Mouse (Mus musculus) heart, embryonic 14.5 days (tissue): ENCODE data around the gene Sh3bp4. TPM values are rescaled to one million over a fixed set of nuclear protein-coding genes. Genes with fewer than 3 reads are reported as not detected.

Experiments used
- ATAC-seq: fragments of 200-750 bp; cut with Nextera tagmentation; 2 replicates; pipeline ENCODE4 v1.8.0; 2017; ENCODE audit warnings: low read depth, moderate TSS enrichment; ENCODE audit not compliant: insufficient number of reproducible peaks, insufficient read depth, low FRiP score
- H3K27ac ChIP-seq, 2 experiments: fragments of 200-500 bp in 1 of 2; fragments of 300-500 bp in 1 of 2; sonication (generic) in 1 of 2; replicated peaks in 1 of 2; 2 replicates each; pipeline ENCODE4 v1.5.1; 2012 to 2014; ENCODE audit warnings: low read depth in 2 of 2, low read length in 2 of 2, control low read depth in 1 of 2, mild to moderate bottlenecking in 1 of 2, mixed read lengths in 1 of 2; ENCODE audit not compliant: control insufficient read depth in 1 of 2, insufficient read depth in 1 of 2
- H3K27me3 ChIP-seq: fragments of 300-500 bp; sonication (generic); 2 replicates; pipeline ENCODE4 v1.6.1; 2014; ENCODE audit warnings: mild to moderate bottlenecking, low read length, control low read depth; ENCODE audit not compliant: control insufficient read depth, insufficient read depth
- H3K36me3 ChIP-seq: fragments of 300-500 bp; sonication (generic); 2 replicates; pipeline ENCODE4 v1.6.1; 2014; ENCODE audit warnings: mild to moderate bottlenecking, control low read depth, low read length, mixed read lengths; ENCODE audit not compliant: control insufficient read depth, insufficient read depth
- H3K4me1 ChIP-seq, 2 experiments: fragments of 200-500 bp in 1 of 2; fragments of 300-500 bp in 1 of 2; sonication (generic) in 1 of 2; 2 replicates each; pipeline ENCODE4 v1.6.1; 2012 to 2014; ENCODE audit warnings: low read length in 2 of 2, control low read depth in 1 of 2, mixed read lengths in 1 of 2; ENCODE audit not compliant: control insufficient read depth in 2 of 2, insufficient read depth in 2 of 2
- H3K4me2 ChIP-seq: fragments of 300-500 bp; sonication (generic); 2 replicates; pipeline ENCODE4 v1.6.1; 2014; ENCODE audit warnings: mild to moderate bottlenecking, low read length
- H3K4me3 ChIP-seq, 2 experiments: fragments of 200-500 bp in 1 of 2; fragments of 300-500 bp in 1 of 2; sonication (generic) in 1 of 2; 2 replicates each; pipeline ENCODE4 v1.5.1; 2012 to 2014; ENCODE audit warnings: low read length in 2 of 2, mild to moderate bottlenecking in 2 of 2, control low read depth in 1 of 2, low read depth in 1 of 2, moderate library complexity in 1 of 2; ENCODE audit not compliant: control insufficient read depth in 1 of 2, insufficient read depth in 1 of 2
- H3K9ac ChIP-seq: fragments of 300-500 bp; sonication (generic); 2 replicates; pipeline ENCODE4 v1.6.1; 2014; ENCODE audit warnings: mild to moderate bottlenecking, low read length
- H3K9me3 ChIP-seq: fragments of 300-500 bp; sonication (generic); 2 replicates; pipeline ENCODE4 v1.6.1; 2016; ENCODE audit warnings: low read length, control low read depth; ENCODE audit not compliant: control insufficient read depth
- WGBS: fragments of 180-500 bp; shearing (Covaris S2); extraction: QIAGEN DNeasy Blood & Tissue Kit; methylation state at CpG from one replicate; pipeline ENCODE4 v1.1.7; 2014; 5-methylcytosine and 5-hydroxymethylcytosine counted together
- polyA plus RNA-seq: library from polyadenylated mRNA; unstranded; fragments of >200 nt; fragmentation: Nextera tagmentation; extraction: Ambion mirVana; gene quantifications from 2 replicates; pipeline ENCODE4 v1.2.1, GENCODE M21; 2014

Gene Sh3bp4
- polyA plus RNA-seq, 1 experiment from 2014 or later = 17.2 TPM

DNA sequence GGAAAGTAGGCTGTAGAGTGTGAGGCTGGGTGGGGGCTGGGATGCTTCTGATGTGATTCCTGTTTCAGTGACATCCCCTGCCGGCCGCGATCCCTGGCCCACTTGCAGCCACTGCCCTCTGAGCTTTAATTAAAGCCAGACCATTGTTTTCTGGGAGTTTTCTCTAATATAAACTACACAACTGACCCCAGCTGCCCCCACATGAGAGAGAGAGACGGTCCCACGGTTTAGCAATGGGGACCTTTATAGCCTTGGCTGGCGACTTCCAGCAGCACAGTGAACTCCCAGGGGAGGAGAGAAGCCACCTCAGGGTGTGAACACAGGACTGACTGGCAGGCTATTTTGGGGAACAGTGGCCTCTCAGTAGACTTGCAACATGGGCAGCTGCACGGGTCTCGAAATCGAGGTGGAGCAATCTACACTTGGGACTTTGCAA lies 96.6 kb downstream of the Sh3bp4 start:
- peaks cover 14 to 20% of the 10 kb centered on the region in 2 experiments for H3K4me1 ChIP-seq
- 21% methylated on average over 9 of the region's 9 CpGs for WGBS
- no peaks in the 10 kb centered on the region for H3K36me3 ChIP-seq
- no peak overlapping the region for H3K4me3 ChIP-seq
- no peaks in the 10 kb centered on the region for H3K27me3 ChIP-seq
- peak overlapping the region in 1 of 2 experiments; percentile 34; a peak in 1 of 4 replicates for H3K27ac ChIP-seq
- peak overlapping the region; percentile 14; the same call in 1 of the 2 replicates for H3K9ac ChIP-seq
- no peaks in the 10 kb centered on the region for H3K9me3 ChIP-seq
- peak overlapping the region; percentile 28; the same call in 1 of the 2 replicates for H3K4me2 ChIP-seq
- 0 out of 2 replicates have a peak, but pooled peaks have one; percentile 9 for ATAC-seq

DNA sequence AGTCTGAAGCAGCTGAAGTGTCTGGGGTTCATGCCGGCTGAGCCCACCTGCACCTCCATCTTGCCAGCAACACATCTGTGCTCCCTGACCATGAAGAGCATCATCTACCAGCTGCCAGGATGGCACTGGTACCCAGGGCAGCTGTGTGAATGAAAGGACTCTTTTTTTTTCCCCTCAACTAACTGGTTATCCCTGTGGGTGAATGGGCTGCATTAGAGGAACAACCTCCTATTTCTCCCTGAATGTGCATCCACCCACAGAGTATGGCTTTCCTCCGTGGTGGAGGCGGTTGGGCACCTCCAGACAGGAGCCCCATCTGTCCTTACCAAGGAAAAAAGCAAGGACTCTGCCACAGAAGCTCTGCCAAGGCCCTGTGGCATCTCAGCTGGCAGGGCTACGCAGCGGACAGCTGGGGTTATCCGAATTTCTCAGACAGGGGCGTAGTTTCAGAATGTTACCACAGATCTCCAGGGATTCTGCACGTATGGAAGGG lies 101.1 kb downstream of the Sh3bp4 start:
- no peak overlapping the region for H3K27ac ChIP-seq
- no peak overlapping the region for H3K9ac ChIP-seq
- no peak overlapping the region for H3K4me2 ChIP-seq
- no peak overlapping the region for H3K4me3 ChIP-seq
- no peak for ATAC-seq
- H3K9me3 ChIP-seq = no peaks in the 10 kb centered on the region
- WGBS = 90% methylated on average over 8 of the region's 8 CpGs
- H3K4me1 ChIP-seq = peaks cover 11 to 18% of the 10 kb centered on the region in 2 experiments
- no peaks in the 10 kb centered on the region for H3K36me3 ChIP-seq
- no peaks in the 10 kb centered on the region for H3K27me3 ChIP-seq

DNA sequence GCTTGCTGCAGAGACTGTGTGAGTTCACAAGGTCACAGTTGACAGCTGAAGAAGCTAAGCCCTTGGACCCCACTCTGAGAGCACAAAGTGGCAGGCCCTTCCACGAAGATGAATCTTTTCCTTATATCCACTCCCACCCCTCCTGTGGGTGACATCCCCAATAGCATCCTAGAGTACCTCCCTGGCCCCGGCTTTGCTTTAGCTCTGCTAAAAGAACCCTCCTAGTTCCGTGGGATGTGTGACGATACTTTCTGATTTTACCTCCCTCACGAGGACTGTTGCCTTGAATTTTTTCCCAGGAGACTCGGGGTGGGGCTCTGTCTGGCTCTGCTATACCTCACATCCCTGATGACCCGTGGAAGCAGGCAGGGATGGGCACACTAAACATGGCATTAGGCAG lies 104.4 kb downstream of the Sh3bp4 start:
- Histone ChIP-seq H3K27ac (no peak overlapping the region), H3K36me3 (no peaks in the 10 kb centered on the region)
- no peak for ATAC-seq

DNA sequence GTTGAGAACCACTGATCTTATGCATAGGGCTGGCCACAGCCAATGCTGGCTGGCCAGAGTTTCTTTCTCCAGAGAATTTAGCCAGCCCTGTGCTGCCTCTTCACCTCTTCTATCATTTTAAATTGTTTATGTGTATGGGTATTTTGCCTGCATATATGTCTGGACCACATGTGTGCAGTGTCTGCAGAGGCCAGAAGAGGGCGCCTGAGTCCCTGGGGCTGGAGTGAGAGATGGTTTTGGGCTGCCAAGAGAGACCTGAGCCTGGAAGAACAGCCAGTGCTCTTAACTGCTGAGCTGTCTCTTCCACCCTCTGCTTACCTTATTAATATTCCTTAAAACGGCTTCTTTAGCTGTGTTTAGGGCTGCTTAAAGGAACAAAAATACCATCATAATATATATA lies 105.1 kb downstream of the Sh3bp4 start:
- WGBS = 68% methylated on average over 2 of the region's 2 CpGs
- H3K4me3 ChIP-seq = no peak overlapping the region
- no peaks in the 10 kb centered on the region for H3K27me3 ChIP-seq
- no peaks in the 10 kb centered on the region for H3K9me3 ChIP-seq
- H3K4me1 ChIP-seq = peaks cover 0 to 5% of the 10 kb centered on the region in 2 experiments; a peak in 1 of 4 replicates
- H3K9ac ChIP-seq = no peak overlapping the region
- H3K27ac ChIP-seq = no peak overlapping the region
- ATAC-seq = no peak
- no peak overlapping the region for H3K4me2 ChIP-seq
- H3K36me3 ChIP-seq = no peaks in the 10 kb centered on the region

More for the DNA sequence above, 104.4 kb downstream of the Sh3bp4 start:
- no peak overlapping the region for H3K4me2 ChIP-seq
- peaks cover 0 to 5% of the 10 kb centered on the region in 2 experiments; a peak in 1 of 4 replicates for H3K4me1 ChIP-seq
- H3K4me3 ChIP-seq = no peak overlapping the region
- no peak overlapping the region for H3K9ac ChIP-seq
- no peaks in the 10 kb centered on the region for H3K9me3 ChIP-seq
- no peaks in the 10 kb centered on the region for H3K27me3 ChIP-seq
- WGBS = 61% methylated on average over 7 of the region's 7 CpGs

DNA sequence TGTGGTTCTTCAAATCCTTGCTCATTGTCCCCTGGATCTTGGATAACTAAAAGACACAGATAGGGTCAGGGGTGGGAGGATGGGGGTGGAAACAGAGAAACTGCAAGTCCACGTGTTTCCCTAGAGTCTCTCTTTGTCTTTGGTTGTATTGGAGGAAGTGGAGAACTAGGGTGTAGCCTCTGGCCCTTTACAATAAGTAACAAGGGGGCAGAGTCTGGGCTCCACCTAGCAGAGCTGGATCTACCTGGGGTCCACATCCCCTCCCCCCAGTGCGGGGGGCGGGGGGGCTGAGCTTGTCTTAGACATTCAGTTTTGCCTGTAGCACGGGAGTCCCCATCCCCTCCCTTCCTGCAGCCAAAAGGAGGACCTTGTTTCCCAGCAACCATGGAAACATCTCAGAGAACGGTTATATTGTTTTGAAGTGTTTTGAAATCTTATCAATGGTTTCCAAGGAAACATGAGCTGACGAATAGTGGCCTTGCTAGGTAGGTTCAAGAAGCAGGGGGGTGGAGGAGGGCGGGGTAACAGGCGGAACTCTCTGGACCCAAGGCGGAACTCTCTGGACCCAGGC lies 113.1 kb downstream of the Sh3bp4 start:
- H3K4me1 ChIP-seq = peaks cover 21% of the 10 kb centered on the region in 2 experiments
- peak; percentile 73 for ATAC-seq
- WGBS = 3% methylated on average over 9 of the region's 9 CpGs

DNA sequence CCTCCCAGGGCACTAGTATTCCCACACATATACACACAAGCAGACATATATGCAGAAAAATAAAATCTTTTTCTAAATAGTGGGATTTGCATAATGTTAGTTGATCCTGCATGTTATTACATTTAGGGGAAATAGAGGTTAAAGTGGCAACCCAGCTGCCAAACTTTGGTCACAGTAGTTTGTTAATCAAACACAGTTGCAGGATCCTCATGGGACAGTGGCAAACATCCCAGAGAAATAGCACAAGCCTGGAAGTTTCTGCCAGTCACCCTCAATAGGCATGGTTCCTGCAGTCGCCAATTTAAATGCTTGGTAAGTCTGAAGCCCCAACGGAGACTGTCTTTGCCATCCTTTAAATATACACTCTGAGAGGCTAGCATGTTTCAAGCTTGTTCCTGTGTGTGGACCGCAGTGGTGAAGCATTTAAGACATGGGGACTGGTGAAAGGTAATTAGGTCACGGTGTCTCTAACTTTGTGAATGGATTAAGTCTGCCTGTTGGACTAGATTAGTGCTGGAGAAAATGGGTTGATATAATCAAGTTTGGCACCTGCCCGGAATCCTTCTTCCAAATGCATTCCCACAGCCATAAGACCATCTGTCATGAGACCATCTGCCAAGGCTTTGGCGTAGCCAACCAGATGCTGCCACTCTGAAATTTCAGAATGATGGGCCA lies 114.0 kb downstream of the Sh3bp4 start:
- WGBS = 88% methylated on average over 6 of the region's 6 CpGs
- Histone ChIP-seq H3K27ac (peak overlapping the region; percentile 39 to 44; a peak in 3 of 4 replicates), H3K4me2 (no peak overlapping the region), H3K27me3 (no peaks in the 10 kb centered on the region), H3K9ac (no peak overlapping the region), H3K9me3 (0 out of 2 replicates have a peak, but pooled peaks cover 4% of the 10 kb centered on the region), H3K4me3 (no peak overlapping the region), H3K36me3 (no peaks in the 10 kb centered on the region), H3K4me1 (peaks cover 21 to 24% of the 10 kb centered on the region in 2 experiments)
- no peak for ATAC-seq

More for the DNA sequence above, 113.1 kb downstream of the Sh3bp4 start:
- H3K36me3 ChIP-seq = no peaks in the 10 kb centered on the region
- H3K4me3 ChIP-seq = no peak overlapping the region
- H3K9ac ChIP-seq = 0 out of 2 replicates have a peak overlapping the region, but pooled peaks have one; percentile 22
- 0 out of 2 replicates have a peak, but pooled peaks cover 4% of the 10 kb centered on the region for H3K9me3 ChIP-seq
- H3K27me3 ChIP-seq = no peaks in the 10 kb centered on the region
- peak overlapping the region; percentile 60 for H3K27ac ChIP-seq
- H3K4me2 ChIP-seq = peak overlapping the region; percentile 35

DNA sequence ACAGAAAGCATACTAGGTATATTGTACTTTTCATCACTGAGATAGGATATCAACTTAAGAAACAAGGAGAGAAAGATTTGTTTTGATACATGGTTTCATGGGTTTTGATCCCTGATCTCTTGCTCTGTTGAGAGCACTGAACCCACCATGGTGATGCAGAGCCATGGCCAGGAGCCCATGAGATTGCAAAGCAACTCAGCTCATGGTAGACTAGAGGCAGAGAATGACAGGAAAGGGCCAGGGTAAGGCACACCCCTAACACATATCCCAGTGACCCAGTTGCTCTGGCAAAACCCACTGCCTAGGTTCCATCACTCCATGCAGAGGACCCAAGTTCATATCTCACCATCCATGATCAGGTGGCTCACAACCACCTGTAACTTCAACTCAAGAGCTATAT lies 114.6 kb downstream of the Sh3bp4 start:
- H3K27ac ChIP-seq = no peak overlapping the region

More for the DNA sequence above, 114.6 kb downstream of the Sh3bp4 start:
- H3K9me3 ChIP-seq = 0 out of 2 replicates have a peak, but pooled peaks cover 4% of the 10 kb centered on the region
- H3K36me3 ChIP-seq = no peaks in the 10 kb centered on the region
- no peak overlapping the region for H3K4me2 ChIP-seq
- ATAC-seq = no peak
- no peaks in the 10 kb centered on the region for H3K27me3 ChIP-seq
- no peak overlapping the region for H3K4me3 ChIP-seq
- H3K4me1 ChIP-seq = peaks cover 21 to 24% of the 10 kb centered on the region in 2 experiments
- H3K9ac ChIP-seq = no peak overlapping the region
